Mouse (Mus musculus) left cerebral cortex, postnatal 10 days (tissue): Measurements from ENCODE around the gene A430078G23Rik. TPM values are rescaled to one million over a fixed set of nuclear protein-coding genes. Genes with fewer than 3 reads are reported as not detected.

Experiments used
- DNase-seq, 2 experiments: peaks; one replicate each; pipeline ENCODE4 v3.0.0; 2021 to 2022; ENCODE audit warnings: low spot score in 2 of 2, mixed read lengths in 1 of 2; ENCODE audit errors: extremely low spot score in 1 of 2
- intact Hi-C: fragments of 180-260 bp; cut with DNase I; formaldehyde crosslinking; loops from one replicate; pipeline ENCODE4 v1.15.1; 2025
- total RNA-seq, 2 experiments: library from RNA; stranded (reverse); gene quantifications; 2 replicates each; pipeline ENCODE4 v1.2.3; 2021

The A430078G23Rik gene
- total RNA-seq, 2 experiments from 2014 or later: not detected

DNA sequence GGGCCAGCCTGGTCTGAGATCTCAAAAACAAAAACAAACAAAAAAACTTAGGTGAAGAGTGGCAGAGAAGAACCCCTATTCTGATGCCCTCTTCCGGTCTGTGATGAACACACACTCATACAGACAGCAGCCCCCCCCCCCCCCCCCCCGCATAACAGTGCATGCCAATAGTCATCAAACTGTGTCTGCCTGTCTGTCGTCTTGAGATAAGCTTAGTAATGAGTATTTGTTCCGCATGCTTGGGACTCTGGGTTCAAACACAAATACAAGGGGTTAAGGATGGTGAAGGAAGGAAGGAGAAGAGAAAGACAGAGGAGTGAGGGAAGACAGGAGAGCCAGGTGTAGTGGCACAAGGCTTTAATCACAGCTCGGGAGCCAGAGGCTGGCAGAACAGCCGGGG is 83.3 kb downstream of the A430078G23Rik start:
- intact Hi-C loops: no loop called here
- no peak for DNase-seq

DNA sequence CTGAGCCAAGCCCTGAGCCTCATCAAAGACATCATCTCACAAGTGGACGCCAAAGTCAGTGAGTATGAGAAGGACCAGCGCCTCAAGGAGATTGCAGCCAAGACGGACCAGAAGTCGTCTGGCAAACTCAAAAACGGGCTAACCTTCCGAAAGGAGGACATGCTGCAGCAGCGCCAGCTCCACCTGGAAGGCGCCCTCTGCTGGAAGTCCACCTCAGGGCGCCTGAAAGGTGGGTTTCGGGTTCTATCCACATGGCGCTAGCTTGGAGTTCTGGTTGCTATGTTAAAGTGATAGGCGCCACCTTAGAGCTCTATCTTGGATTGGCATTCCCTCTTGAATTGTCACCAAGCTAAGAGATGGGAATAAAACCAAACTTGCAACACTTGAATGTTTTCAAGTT is 86.3 kb downstream of the A430078G23Rik start:
- intact Hi-C loops: no loop called here
- no peak for DNase-seq

Other genes with a start within 250 kb of the A430078G23Rik start
- gene Insr, start 73.8 kb upstream of the A430078G23Rik start, total RNA-seq: 10 to 100 TPM; 44.5 to 47.6 TPM
- gene Arhgef18, start 39.6 kb downstream of the A430078G23Rik start, total RNA-seq: 10 to 100 TPM; 33.3 to 35.6 TPM
- 1 to 10 TPM in 1 of 2 experiments, under 1 TPM in 1; 0.73 to 1.1 TPM for gene Pex11g, start 114.3 kb downstream of the A430078G23Rik start, total RNA-seq
- gene Tex45, start 117.4 kb downstream of the A430078G23Rik start, total RNA-seq: under 1 TPM in 1 of 2 experiments, not detected in 1; 0.30 TPM
- gene Zfp358, start 139.7 kb downstream of the A430078G23Rik start, total RNA-seq: 10 to 100 TPM; 29.4 to 31.2 TPM
- 10 to 100 TPM; 77.7 to 81.4 TPM for gene Mcoln1, start 147.0 kb downstream of the A430078G23Rik start, total RNA-seq
- 10 to 100 TPM; 73.7 to 79.2 TPM for gene Pnpla6, start 162.0 kb downstream of the A430078G23Rik start, total RNA-seq
- not detected for gene C330021F23Rik, start 214.6 kb downstream of the A430078G23Rik start, total RNA-seq
- gene Camsap3, start 233.9 kb downstream of the A430078G23Rik start, total RNA-seq: 10 to 100 TPM; 67.3 to 71.8 TPM